Mouse (Mus musculus): ENCODE measurements around the gene Strip2.

Strip2 gene

DNA sequence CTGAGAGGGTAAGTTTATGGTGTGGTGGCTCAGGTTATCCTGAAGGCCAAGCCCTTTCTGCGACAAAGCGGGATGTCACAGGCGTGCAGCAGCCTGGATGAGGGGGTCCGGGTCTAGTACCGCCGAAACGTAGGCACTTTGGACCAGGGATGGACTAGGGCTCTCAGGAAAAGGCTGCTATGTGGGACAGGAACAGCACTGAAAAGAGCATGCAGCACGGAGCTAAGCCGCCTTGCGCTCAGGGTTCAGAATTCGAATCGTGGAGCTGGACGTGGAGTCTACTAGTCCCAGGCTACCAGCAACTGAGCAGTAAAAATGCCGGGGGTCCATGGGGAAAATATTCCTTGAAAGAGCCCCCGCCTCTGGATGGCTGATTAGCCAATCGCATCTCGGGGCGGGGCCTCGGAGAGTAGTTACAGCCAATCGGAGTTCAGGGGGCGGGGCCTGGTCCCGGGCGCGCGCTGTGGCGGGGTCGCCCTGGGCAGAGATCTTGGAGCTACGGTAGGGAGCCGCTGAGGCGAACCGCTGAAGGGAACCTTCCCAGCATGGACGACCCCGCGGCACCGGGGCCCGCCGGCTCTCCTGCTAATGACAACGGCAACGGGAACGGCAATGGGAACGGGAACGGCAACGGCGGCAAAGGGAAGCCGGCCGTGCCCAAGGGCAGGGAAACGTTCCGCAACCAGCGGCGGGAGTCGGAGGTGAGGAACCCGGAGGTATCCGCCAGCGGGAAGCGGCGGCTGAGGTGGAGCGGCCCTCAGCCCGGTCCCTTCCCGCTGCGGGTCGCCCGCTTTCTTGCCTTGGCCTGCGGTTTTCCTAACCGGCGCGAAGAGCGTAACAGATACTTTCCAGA, at the start of gene Strip2:
Strip2 (plus strand) TSS at position 483 of the 853 bp plus-strand sequence.
- DNase-seq (ENCODE audit: low read depth, low spot score), result peak; percentile 57

DNA sequence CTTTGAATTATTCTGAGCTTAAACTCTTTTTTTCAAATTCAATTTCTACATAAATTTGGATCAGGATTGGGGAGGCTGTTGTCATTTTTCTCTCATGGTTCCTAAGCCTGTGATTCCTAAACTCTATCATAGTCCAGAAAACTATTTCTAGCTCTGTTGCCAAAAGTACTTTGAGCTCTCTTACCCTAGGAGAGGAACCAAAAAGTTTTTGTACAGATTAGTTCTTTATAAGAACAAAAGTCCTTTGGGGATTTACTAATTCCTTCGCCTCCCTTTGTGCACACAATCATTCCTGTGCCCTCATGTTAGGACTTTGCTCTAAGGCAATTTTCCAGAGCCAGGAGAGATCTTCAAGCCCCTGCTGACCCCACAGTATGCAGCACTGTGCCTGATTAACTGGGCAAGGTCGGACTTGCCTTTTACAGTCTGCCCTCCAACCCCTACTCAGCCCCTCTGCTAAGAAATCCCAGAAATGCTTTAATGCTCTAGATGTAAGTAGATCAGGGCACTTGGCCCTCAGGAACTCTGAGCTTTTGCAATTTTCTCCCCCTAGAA, 48.4 kb upstream of the Strip2 start:
- no peak for DNase-seq (ENCODE audit: low read depth, low spot score)

DNA sequence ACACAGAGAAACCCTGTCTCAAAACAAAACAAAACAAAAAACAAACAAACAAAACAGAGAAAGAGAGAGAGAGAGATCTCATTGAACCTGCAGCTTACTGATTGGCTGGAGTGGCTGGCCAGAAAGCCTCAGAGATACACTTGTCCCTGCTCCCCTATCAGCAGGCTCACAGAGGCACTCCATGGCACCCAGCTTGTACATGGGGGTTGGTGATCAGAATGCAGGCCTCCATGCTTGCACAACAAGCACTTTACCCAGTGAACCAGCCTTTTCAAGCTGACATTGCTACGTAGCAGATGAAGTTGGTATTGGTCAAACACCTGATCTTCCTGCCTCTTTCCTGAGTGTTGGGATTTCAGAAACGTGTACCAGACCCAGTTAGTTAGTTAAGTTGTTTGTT, 43.2 kb upstream of the Strip2 start:
- DNase-seq (ENCODE audit: low read depth, low spot score), result no peak

DNA sequence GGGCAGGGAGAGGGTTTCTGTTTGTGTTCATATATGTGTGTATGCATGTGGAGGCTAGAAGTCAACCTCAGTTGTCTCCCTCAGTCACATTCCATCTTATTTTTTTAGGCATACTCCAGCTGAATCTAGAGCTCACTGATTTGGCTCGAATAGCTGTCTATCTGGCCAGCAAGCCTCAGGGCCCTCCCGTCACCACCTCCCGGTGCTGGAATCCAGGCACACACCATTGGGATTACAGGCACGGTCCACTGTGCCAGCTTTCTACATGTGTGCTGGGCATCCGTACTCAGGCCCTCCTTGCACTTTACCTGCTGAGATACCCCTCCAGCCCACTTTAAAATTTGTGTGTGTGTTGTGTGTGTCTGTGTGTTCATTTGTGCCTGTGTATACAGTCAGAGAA, 41.2 kb upstream of the Strip2 start:
- DNase-seq (ENCODE audit: low read depth, low spot score), result no peak

DNA sequence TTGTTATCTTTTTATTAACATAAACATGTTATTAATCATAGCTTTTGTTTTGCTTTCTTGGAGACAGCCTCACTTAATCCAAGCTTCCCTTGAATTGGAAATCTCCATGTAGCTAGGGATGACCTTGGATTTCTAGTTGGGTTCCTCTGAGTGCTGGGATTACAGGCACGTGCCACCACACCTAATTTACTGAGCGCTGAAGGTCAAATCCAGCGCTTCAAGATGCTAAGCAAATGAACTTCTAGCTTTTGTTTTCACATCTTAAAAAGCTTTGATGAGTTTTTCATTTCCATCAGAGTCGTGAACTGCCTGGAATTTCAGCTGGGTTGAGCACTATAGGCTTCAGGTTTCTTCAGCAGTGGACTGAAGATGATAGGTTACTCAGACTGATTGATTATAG, 40.0 kb upstream of the Strip2 start:
- no peak for DNase-seq (ENCODE audit: low read depth, low spot score)

DNA sequence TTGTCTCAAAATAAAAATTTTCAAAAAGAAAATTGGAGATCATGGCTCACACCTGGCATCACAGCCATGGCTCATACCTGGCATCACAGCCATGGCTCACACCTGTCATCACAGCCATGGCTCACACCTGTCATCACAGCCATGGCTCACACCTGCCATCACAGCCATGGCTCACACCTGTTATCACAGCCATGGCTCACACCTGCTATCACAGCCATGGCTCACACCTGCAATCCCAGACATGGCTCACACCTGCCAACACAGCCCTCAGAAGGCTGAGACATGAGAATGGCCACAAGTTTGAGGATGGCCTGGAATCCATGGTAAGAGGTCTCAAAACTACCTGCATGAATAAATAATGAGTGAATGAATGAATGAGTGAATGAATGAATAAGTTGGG, 37.2 kb upstream of the Strip2 start:
- DNase-seq (ENCODE audit: low read depth, low spot score), result no peak

DNA sequence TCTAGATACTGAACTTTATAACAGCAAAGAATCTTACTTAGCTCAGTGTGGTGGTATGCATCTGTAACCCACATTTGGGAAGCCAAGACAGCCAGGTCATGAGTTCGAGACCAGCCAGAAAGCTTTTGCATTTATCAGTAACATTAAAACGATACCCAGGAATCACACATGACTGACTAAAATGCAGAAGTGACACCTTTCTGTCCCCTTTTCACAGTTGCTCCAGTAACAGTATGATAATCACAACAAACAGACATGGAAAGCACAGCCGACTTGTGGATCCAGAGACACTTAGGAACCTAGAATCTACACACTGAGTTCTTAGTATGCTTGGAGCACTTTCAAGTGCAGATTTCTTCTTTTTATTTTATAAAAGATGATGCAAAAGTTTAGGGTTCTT, 36.0 kb upstream of the Strip2 start:
- DNase-seq (ENCODE audit: low read depth, low spot score), result no peak

DNA sequence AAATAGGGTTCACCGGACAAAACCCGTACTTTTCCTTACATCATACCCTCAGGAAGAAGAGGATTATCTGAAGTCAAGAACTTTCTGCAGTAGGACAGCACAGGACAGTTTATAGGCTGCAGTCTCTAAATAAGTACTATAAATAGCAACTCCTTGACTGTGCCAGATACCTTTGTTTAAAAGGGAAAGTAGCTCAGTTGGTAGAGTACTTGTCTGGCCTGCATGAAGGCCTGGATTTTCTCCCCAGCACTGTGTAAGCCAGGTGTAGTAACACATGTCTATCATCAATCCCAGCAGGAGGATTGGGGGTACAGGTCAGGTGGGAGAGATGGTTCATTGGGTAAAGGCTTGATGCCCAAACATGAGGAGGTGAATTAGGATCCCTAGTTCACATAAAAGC, 34.9 kb upstream of the Strip2 start:
- DNase-seq (ENCODE audit: low read depth, low spot score), result no peak

DNA sequence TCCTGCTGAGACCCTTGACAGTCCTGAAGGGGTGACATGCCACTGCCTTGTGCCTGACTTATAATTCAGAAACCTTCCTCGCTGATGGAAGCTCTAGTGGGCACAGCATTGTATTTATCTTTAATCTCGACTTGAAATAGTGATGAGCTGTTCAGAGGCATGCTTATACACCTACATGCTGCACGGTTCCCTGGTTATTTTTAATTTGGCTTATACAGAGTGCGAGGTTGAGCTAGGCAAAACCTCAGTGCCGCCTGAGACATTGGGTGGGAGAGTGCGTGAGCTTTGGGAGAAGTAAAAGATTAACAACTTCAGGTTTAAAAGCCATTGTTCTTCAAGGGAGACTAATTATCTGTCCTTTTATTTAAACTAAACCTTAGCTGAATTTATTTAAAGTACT, 33.9 kb upstream of the Strip2 start:
- peak; percentile 50 for DNase-seq (ENCODE audit: low read depth, low spot score)

DNA sequence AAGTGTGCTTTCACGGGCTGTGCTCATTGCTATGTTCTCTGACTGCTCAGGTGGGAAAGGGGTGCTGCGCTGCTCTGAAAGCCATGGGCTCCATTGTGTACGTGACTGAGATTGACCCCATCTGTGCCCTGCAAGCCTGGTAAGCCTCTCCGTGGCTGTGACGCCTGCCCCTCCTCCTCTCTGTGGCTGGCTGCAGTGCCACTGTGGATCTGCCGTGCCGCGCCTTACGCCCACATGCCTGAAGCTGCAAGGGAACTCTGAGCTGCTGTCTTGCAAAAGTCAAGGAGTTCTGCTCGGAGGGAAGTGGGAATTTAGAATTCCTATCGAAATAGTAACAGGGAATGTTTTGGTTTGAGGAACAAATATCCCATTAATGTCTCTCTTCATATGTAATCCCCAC, 25.7 kb upstream of the Strip2 start:
- DNase-seq (ENCODE audit: low read depth, low spot score), result peak; percentile 66

DNA sequence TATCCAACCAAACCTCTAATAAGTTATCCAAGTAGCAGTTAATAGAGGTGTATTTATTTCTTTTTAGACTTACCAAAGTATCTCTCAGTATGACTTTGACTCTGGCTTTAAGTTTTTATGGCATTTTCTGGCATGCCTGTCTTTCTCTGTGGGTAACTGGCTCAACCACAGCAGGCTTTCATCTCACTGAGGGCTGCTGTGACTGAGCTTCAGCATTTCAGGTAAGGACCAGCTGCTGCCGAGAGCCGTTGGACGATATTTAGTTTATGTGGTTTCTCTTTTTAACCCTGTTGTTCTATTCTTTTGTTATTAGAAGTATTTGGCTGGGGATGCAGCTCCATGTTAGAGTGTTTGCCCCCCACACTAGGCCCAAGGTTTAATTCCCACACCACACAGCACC, 19.8 kb upstream of the Strip2 start:
- DNase-seq (ENCODE audit: low read depth, low spot score), result no peak

DNA sequence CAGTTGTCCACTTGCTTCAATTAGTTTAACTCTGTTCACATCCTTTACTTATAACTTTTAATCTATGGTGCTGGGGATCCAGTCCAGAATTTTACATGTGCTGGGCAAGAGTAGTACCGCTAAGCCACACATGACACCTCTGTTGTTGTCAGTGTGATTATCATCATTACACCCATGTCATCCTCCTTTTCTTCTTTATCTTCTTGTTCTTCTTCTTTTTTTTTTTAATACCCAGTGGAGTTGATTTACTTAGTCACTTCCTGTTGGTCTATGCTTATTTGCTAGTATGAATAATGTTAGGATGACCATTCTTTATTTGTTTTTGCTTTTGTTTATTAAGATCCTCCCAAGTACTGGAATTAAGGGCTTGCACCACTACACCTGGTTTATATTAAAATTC, 15.4 kb upstream of the Strip2 start:
- DNase-seq (ENCODE audit: low read depth, low spot score), result no peak

DNA sequence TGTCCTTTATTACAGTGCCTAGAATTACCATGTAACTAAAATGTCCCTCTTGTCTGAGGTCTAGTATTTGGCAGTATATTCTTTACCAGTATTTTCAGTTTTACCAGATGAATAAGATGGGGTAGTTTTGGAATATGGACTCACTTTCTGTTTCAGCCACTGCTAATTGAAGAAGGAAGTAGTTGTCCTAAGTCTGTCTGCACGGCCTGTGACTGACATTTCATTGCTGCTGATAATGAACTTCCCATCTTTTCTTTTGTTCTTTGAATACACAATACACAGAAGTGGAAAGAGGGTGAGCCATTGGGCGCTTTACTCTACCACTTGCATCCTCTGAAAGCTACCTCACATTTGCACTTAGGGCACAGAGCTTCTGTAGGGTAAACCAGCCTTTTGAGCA, 14.6 kb upstream of the Strip2 start:
- no peak for DNase-seq (ENCODE audit: low read depth, low spot score)

DNA sequence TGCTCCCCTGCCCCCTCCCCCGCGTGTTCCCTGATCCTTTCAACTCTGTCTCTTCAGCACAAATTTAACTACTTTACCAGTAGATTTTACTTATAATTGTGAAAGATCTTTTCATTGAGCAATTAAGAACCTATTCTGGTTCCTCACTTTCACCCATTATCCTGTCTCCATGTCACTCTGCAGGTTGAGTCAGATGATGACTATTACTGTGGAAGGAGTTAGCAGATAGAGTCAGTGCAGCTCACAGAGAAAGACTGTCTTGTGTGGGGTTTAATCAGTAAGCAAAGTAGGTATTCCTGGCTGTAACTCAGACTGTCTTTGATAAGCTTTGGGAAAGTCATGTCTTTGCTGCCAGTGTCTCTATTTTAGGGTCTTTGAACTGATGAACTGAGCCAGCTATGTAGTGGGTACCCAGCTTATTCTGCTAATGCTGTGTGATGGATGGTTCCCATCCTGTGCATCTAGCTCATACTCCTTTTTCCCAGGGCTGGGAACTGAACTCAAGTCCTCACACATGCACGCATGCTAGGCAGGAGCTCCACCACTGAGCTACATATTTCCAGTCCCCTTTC, 13.4 kb upstream of the Strip2 start:
- no peak for DNase-seq (ENCODE audit: low read depth, low spot score)

DNA sequence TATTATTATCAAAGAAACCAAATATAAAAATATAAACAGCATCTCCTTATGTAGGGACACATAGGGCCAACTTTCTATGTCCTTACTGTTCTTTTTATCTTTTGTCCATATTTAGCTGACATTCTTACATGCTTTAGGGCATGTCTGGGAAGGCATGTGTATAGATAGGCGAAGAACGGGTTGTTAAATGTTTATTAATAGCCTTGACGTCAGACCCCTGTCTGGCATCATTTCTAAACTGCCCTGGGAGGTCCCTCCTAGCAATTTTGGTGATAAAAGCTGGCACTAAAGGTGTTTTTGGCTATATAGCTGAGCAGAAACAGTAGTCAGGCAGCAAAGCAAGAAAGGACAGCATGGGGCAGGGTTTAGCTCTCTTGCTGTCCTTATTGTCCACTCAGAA, 12.5 kb upstream of the Strip2 start:
- DNase-seq (ENCODE audit: low read depth, low spot score), result no peak

DNA sequence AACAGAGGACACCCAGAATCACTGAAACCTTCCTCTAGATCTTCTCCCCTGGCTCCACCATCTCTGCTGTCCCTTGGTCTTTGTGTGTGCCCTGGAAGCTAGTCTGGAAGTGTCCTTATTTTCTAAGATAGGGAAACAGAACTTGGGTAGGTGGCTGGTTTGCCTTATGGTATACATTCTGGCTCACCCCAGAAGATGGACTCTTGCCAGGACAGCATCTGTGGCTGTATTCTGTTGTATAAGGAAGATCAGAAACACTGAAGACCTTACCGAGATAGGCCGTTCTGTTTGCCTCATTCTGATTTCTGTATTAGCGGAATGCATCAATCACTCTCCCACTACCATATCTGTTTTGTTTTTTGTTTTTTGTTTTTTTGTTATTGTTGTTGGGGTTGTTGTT, 6.2 kb upstream of the Strip2 start:
- DNase-seq (ENCODE audit: low read depth, low spot score), result no peak

DNA sequence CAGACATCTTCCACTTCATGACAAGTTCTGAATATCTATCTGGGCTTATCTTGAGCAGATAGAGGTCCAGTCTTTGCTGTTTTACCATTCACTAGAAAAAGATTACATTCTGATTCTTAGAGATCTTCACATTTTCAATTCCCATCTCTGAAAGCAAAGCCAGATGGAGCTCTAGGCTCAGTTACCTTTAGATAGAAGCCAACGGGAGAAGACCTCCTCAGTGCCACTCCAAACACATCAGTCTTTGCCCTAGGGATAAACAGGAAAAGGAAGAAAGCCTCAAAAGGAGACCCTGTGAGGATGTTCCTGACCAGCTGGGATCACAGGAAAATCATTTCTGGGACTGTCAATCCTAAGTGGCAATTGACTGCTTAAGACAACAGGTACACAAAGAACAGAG, 3.1 kb upstream of the Strip2 start:
- DNase-seq (ENCODE audit: low read depth, low spot score), result no peak

DNA sequence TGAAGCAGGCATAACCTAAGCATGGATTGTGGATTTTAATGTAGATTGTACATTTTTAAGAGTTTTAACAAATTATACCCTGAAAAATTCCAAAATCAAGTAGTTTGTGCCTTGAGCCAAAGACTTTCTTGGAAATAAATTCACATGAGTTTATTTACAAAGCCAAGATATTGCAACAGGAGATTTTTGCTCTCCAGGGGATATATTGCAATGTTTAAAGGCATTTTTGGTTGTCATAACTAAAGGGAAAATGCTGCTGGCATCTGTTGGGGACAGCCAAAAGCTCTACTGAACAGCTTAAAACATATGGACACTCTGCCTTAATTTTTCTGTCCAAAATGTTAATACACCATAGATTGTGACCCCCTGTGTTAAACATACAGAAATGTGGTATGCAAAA, 2.7 kb upstream of the Strip2 start:
- no peak for DNase-seq (ENCODE audit: low read depth, low spot score)

DNA sequence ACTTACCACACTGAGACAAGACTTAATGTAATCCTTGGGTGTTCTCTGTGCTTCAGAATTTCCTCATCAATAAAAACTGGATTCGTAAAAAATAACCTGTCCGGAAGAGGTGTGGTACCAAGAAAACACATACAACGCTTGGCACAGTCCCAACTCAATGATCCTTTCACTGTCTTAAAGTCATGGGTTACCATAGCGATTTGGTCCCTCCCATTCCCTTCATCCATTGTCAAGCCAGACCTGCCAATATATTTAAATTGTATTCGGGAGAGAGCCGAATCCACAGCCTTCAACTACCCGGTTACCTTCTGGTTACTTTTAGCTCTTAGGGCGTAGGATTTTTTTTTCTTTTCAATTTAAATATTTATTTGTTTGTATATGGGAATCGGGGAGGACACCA, 976 bp upstream of the Strip2 start:
- no peak for DNase-seq (ENCODE audit: low read depth, low spot score)

DNA sequence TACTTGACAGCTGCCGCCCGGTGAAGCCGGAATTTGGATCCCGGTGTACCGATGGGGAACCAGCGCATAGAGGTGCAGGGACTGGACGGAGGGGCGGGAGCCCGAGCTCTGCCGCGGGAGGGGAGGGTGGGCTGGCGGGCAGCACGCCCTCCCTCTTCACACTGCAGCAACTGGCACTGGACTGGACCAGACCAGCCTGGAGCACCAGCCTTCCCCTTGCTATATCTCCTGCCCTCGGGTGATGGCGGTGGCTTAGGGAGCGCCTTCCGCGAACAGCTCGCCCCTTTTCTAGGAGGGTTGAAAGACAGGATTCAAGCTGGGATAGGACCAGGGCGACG, 540 bp downstream of the Strip2 start:
- DNase-seq (ENCODE audit: low read depth, low spot score), result no peak

DNA sequence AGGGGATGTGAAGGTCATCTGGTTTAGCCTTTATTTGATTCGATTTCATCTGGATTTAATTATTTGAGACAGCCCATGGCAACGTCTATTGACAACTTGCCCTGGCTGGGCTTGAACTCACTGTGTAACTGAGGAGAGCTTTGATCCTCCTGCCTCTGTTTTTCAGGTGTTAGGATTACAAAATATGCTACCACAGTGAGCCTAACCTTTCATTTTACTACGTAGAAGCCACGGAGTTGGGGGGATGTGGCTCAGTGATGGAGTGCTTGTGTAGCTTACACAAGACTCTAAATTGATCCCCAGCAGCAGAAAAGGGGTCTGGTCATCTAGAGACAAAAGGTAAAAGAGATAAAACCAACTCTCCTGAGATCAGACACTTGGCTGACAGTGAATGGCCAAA, 1.1 kb downstream of the Strip2 start:
- no peak for DNase-seq (ENCODE audit: low read depth, low spot score)

DNA sequence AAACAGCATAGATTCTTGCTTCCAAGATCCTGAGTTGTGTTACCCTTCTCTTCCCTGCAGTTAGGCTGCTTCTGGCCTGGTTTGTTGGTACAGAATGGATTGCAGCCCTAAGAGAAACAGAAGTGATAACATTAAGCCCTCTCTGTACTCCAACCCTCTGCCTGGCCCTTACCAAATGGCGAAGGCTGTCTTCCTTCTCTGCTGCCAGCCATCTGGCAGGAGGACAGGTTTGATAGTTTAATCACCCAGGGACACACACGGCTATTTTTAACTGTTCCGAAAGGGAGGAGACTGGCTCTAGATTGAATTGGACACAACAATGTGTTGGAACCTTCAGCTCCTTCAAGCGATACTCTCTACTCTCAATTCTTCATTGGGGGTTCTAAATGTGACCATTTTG, 6.7 kb downstream of the Strip2 start:
- DNase-seq (ENCODE audit: low read depth, low spot score), result no peak

DNA sequence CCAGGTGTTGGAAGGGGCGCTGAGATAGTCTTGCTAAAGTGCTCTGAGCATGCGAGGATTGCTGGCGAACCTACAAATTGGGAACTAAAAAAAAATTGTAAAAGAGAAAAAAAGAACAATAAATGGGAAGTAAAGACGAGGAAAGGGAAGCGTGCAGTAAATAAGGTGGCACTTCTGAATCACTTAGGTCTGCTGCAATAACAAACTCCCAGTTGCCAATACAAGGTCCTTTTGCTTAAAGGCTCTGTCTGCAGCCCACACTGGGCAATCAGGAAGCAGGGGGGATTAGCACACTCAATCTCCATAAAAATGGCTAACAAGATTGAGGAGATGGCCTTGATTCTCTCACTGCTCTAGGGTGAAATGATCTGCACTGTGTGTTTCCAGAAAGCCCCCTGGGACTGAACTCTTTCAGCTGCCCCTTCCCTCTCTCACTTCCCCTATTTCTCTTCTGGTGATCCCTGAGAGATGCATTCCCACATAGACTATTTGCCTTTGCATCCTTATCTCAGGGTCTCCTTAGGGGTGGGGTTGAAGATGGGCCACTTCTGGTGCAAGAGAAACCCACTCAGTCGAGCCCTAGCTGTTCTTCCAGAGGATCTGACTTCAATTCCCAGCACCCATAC, 8.9 kb downstream of the Strip2 start:
- no peak for DNase-seq (ENCODE audit: low read depth, low spot score)
